ENCODE assay signal across 8 mouse cellular contexts in genomic region chr9:108492043-108492750, GRCm38 (mm10). TPM values are rescaled to one million over a fixed set of nuclear protein-coding genes. Genes with fewer than 3 reads are reported as not detected.
DNase-seq lines count a peak whose midpoint lies in the region; ATAC-seq and TF ChIP-seq lines count a peak whose summit lies in the region.

No protein-coding gene starts in this region.

- no peaks in the 10 kb centered on the region for H3K9me3 ChIP-seq in MEL (replicated peaks; ENCODE audit: insufficient read depth, low read length)
- no peaks in the 10 kb centered on the region for H3K9me3 ChIP-seq in erythroblast, embryonic 14.5 days (ENCODE audit: control insufficient read depth, low read length)
- H3K9me3 ChIP-seq in hindbrain, embryonic 13.5 days, result no peaks in the 10 kb centered on the region
- H3K9me3 ChIP-seq in liver, embryonic 15.5 days (replicated peaks), result no peaks in the 10 kb centered on the region
- no peaks in the 10 kb centered on the region for H3K9me3 ChIP-seq in stomach, embryonic 15.5 days

- peak overlapping the region; percentile 96 for H3K4me2 ChIP-seq in hindbrain, embryonic 13.5 days
- peak overlapping the region; percentile 87 for H3K4me2 ChIP-seq in liver, embryonic 15.5 days
- H3K4me2 ChIP-seq in stomach, embryonic 15.5 days, result peak overlapping the region; percentile 85

- H3K27me3 ChIP-seq in MEL (ENCODE audit: control insufficient read depth in 1 of 2, insufficient read depth in 2 of 2, low read length in 2 of 2), result no peaks in the 10 kb centered on the region
- no peaks in the 10 kb centered on the region for H3K27me3 ChIP-seq in erythroblast, embryonic 14.5 days (ENCODE audit: control insufficient read depth)
- no peaks in the 10 kb centered on the region for H3K27me3 ChIP-seq in hindbrain, embryonic 13.5 days
- no peaks in the 10 kb centered on the region for H3K27me3 ChIP-seq in liver, embryonic 15.5 days
- no peaks in the 10 kb centered on the region for H3K27me3 ChIP-seq in stomach, embryonic 15.5 days (replicated peaks)

- no peak for TF ChIP-seq POLR2A in MEL (IDR thresholded peaks at IDR 0.05; ENCODE audit: control insufficient read depth in 1 of 2, insufficient read depth in 1 of 2, low read depth in 1 of 2, low read length in 2 of 2, poor library complexity in 1 of 2)

- peak overlapping the region; percentile 92 to 93 for H3K4me3 ChIP-seq in MEL (ENCODE audit: control insufficient read depth in 1 of 2, insufficient read depth in 1 of 2, low read depth in 2 of 2, low read length in 2 of 2)
- H3K4me3 ChIP-seq in erythroblast, embryonic 14.5 days (replicated peaks), result peak overlapping the region; percentile 90
- peak overlapping the region; percentile 99 for H3K4me3 ChIP-seq in hindbrain, embryonic 13.5 days
- peak overlapping the region; percentile 96 for H3K4me3 ChIP-seq in liver, embryonic 15.5 days (replicated peaks)
- peak overlapping the region; percentile 70 for H3K4me3 ChIP-seq in stomach, embryonic 15.5 days (replicated peaks)

- TF ChIP-seq CTCF in MEL (IDR thresholded peaks at IDR 0.05 in 2 of 3, conservative IDR thresholded peaks at IDR 0.05 in 1 of 3; ENCODE audit: control insufficient read depth in 1 of 3, insufficient read depth in 1 of 3, low read depth in 2 of 3, low read length in 3 of 3, poor library complexity in 1 of 3, severe bottlenecking in 1 of 3), result no peak

- no peak overlapping the region for H3K27ac ChIP-seq in MEL (ENCODE audit: control insufficient read depth, low read depth, low read length)
- H3K27ac ChIP-seq in hindbrain, embryonic 13.5 days, result peak overlapping the region; percentile 30
- peak overlapping the region; percentile 97 for H3K27ac ChIP-seq in liver, embryonic 15.5 days (replicated peaks)
- H3K27ac ChIP-seq in stomach, embryonic 15.5 days, result peak overlapping the region; percentile 22; the same call in 1 of the 2 replicates

- H3K79me2 ChIP-seq in MEL (ENCODE audit: control insufficient read depth, insufficient read depth, low read length, poor library complexity), result peaks cover 23% of the 10 kb centered on the region

- no peak for ATAC-seq in hindbrain, embryonic 13.5 days (ENCODE audit: low FRiP score)
- ATAC-seq in liver, embryonic 15.5 days (ENCODE audit: insufficient read depth), result no peak
- ATAC-seq in stomach, embryonic 15.5 days (ENCODE audit: insufficient read depth, low FRiP score, low read depth), result no peak

- peaks cover 4 to 9% of the 10 kb centered on the region in 2 experiments for H3K4me1 ChIP-seq in MEL (ENCODE audit: control insufficient read depth in 1 of 2, insufficient read depth in 2 of 2, low read length in 2 of 2)
- H3K4me1 ChIP-seq in erythroblast, embryonic 14.5 days (ENCODE audit: control insufficient read depth), result peaks cover 27% of the 10 kb centered on the region
- H3K4me1 ChIP-seq in hindbrain, embryonic 13.5 days (replicated peaks), result peaks cover 26% of the 10 kb centered on the region
- H3K4me1 ChIP-seq in liver, embryonic 15.5 days (replicated peaks), result peaks cover 29% of the 10 kb centered on the region
- H3K4me1 ChIP-seq in stomach, embryonic 15.5 days, result peaks cover 19% of the 10 kb centered on the region

- peaks cover 5 to 21% of the 10 kb centered on the region in 2 experiments; a peak in 3 of 4 replicates for H3K36me3 ChIP-seq in MEL (ENCODE audit: control insufficient read depth in 1 of 2, insufficient read depth in 2 of 2, low read length in 2 of 2)
- H3K36me3 ChIP-seq in erythroblast, embryonic 14.5 days (ENCODE audit: control insufficient read depth), result peaks cover 63% of the 10 kb centered on the region
- H3K36me3 ChIP-seq in hindbrain, embryonic 13.5 days, result peaks cover 60% of the 10 kb centered on the region
- peaks cover 54% of the 10 kb centered on the region for H3K36me3 ChIP-seq in liver, embryonic 15.5 days (replicated peaks)
- peaks cover 71% of the 10 kb centered on the region for H3K36me3 ChIP-seq in stomach, embryonic 15.5 days

- peak; percentile 84 for DNase-seq in 416B (ENCODE audit: low read depth)
- peak; percentile 31 for DNase-seq in MEL (ENCODE audit: low read depth, low spot score)
- DNase-seq in natural killer cell, adult 2 months (ENCODE audit: low spot score in 2 of 2), result no peak
- no peak for DNase-seq in cerebellum, adult 18-20 months

- H3K9ac ChIP-seq in MEL (ENCODE audit: control insufficient read depth, low read depth, low read length, poor library complexity, severe bottlenecking), result peak overlapping the region; percentile 95
- H3K9ac ChIP-seq in hindbrain, embryonic 13.5 days, result peak overlapping the region; percentile 95
- peak overlapping the region; percentile 92 for H3K9ac ChIP-seq in liver, embryonic 15.5 days
- H3K9ac ChIP-seq in stomach, embryonic 15.5 days, result no peak overlapping the region

- no peak for TF ChIP-seq EP300 in MEL (IDR thresholded peaks at IDR 0.05; ENCODE audit: low read depth in 1 of 2, low read length in 2 of 2)

- TF ChIP-seq RAD21 in MEL (IDR thresholded peaks at IDR 0.05; ENCODE audit: low read depth, low read length), result no peak

- 89% methylated on average over 16 of the region's 16 CpGs for WGBS in hindbrain, embryonic 13.5 days
- 68% methylated on average over 16 of the region's 16 CpGs for WGBS in liver, embryonic 15.5 days (ENCODE audit: insufficient replicate concordance)
- WGBS in stomach, embryonic 15.5 days, result 78% methylated on average over 16 of the region's 16 CpGs

TF ChIP-seq in MEL, 35 proteins besides CTCF, POLR2A, EP300 and RAD21 (continues in another document):
- TF ChIP-seq UBTF (IDR thresholded peaks at IDR 0.05; ENCODE audit: borderline replicate concordance, insufficient read depth, low read depth, low read length) (no peak), USF2 (IDR thresholded peaks at IDR 0.05; ENCODE audit: borderline replicate concordance in 1 of 2, insufficient read depth in 1 of 2, low read depth in 1 of 2, low read length in 2 of 2) (no peak), MAZ (IDR thresholded peaks at IDR 0.05; ENCODE audit: low read depth, low read length) (no peak), CHD1 (IDR thresholded peaks at IDR 0.05; ENCODE audit: low read depth, low read length) (no peak), RCOR1 (IDR thresholded peaks at IDR 0.05; ENCODE audit: low read depth, low read length) (no peak), NRF1 (IDR thresholded peaks at IDR 0.05; ENCODE audit: insufficient read depth, low read depth, low read length, poor library complexity, severe bottlenecking) (no peak), MYC (IDR thresholded peaks at IDR 0.05; ENCODE audit: low read depth, low read length) (no peak), BHLHE40 (IDR thresholded peaks at IDR 0.05; ENCODE audit: borderline replicate concordance, low read depth, low read length) (no peak), TAL1 (IDR thresholded peaks at IDR 0.05; ENCODE audit: low read length) (no peak), NELFE (IDR thresholded peaks at IDR 0.05; ENCODE audit: low read depth, low read length) (no peak), GABPA (IDR thresholded peaks at IDR 0.05; ENCODE audit: low read depth, low read length) (no peak)

RNA-seq across cellular contexts. Expression of gene Usp19, which starts 1.8 kb away (rescaled TPM):
- total RNA-seq in MEL (2012; rRNA removed), result 69.0 and 76.1 TPM in 2 replicates
- 100 to 1,000 TPM in 1 of 2 experiments, not detected in 1; 162 TPM for polyA plus RNA-seq in MEL (2012; ENCODE audit: insufficient read depth in 1 of 2, insufficient read length in 2 of 2, low read depth in 1 of 2, low replicate concordance in 2 of 2, missing spikeins in 1 of 2)
- 10.7 and 11.0 TPM in 2 replicates for polyA plus RNA-seq in erythroblast, embryonic 14.5 days (2012)
- 71.9 and 74.1 TPM in 2 replicates for polyA plus RNA-seq in hindbrain, embryonic 13.5 days (2015; fragmentation: Nextera tagmentation; extraction: Ambion mirVana)
- polyA plus RNA-seq in liver, embryonic 15.5 days (2015; fragmentation: Nextera tagmentation; extraction: Ambion mirVana), result 26.1 and 31.1 TPM in 2 replicates
- polyA plus RNA-seq in stomach, embryonic 15.5 days (2015; fragmentation: Nextera tagmentation; extraction: Ambion mirVana), result 58.8 and 61.5 TPM in 2 replicates

RNA-seq across cellular contexts. Expression of gene Lamb2, which starts 12.7 kb away (rescaled TPM):
- total RNA-seq in MEL (2012; rRNA removed), result 0.56 and 0.58 TPM in 2 replicates
- under 1 TPM in 1 of 2 experiments, not detected in 1; 0.84 TPM for polyA plus RNA-seq in MEL (2012; ENCODE audit: insufficient read depth in 1 of 2, insufficient read length in 2 of 2, low read depth in 1 of 2, low replicate concordance in 2 of 2, missing spikeins in 1 of 2)
- 0.02 and 0.05 TPM in 2 replicates for polyA plus RNA-seq in erythroblast, embryonic 14.5 days (2012)
- polyA plus RNA-seq in hindbrain, embryonic 13.5 days (2015; fragmentation: Nextera tagmentation; extraction: Ambion mirVana), result 20.9 and 21.6 TPM in 2 replicates
- 8.5 and 9.0 TPM in 2 replicates for polyA plus RNA-seq in liver, embryonic 15.5 days (2015; fragmentation: Nextera tagmentation; extraction: Ambion mirVana)
- polyA plus RNA-seq in stomach, embryonic 15.5 days (2015; fragmentation: Nextera tagmentation; extraction: Ambion mirVana), result 40.5 and 46.6 TPM in 2 replicates

RNA-seq across cellular contexts. Expression of gene Qars, which starts 15.3 kb away (rescaled TPM):
- total RNA-seq in MEL (2012; rRNA removed), result 267 and 286 TPM in 2 replicates
- 100 to 1,000 TPM in 1 of 2 experiments, not detected in 1; 407 TPM for polyA plus RNA-seq in MEL (2012; ENCODE audit: insufficient read depth in 1 of 2, insufficient read length in 2 of 2, low read depth in 1 of 2, low replicate concordance in 2 of 2, missing spikeins in 1 of 2)
- 5.3 and 5.9 TPM in 2 replicates for polyA plus RNA-seq in erythroblast, embryonic 14.5 days (2012)
- polyA plus RNA-seq in hindbrain, embryonic 13.5 days (2015; fragmentation: Nextera tagmentation; extraction: Ambion mirVana), result 71.5 and 77.8 TPM in 2 replicates
- 52.6 and 61.9 TPM in 2 replicates for polyA plus RNA-seq in liver, embryonic 15.5 days (2015; fragmentation: Nextera tagmentation; extraction: Ambion mirVana)
- polyA plus RNA-seq in stomach, embryonic 15.5 days (2015; fragmentation: Nextera tagmentation; extraction: Ambion mirVana), result 99.0 and 102 TPM in 2 replicates

RNA-seq across cellular contexts. Expression of gene Qrich1, which starts 24.4 kb away (rescaled TPM):
- total RNA-seq in MEL (2012; rRNA removed), result 122 and 126 TPM in 2 replicates
- polyA plus RNA-seq in MEL (2012; ENCODE audit: insufficient read depth in 1 of 2, insufficient read length in 2 of 2, low read depth in 1 of 2, low replicate concordance in 2 of 2, missing spikeins in 1 of 2), result 100 to 1,000 TPM in 1 of 2 experiments, 10 to 100 TPM in 1; 84.5 to 161 TPM
- polyA plus RNA-seq in erythroblast, embryonic 14.5 days (2012), result 3.5 TPM in 2 replicates
- polyA plus RNA-seq in hindbrain, embryonic 13.5 days (2015; fragmentation: Nextera tagmentation; extraction: Ambion mirVana), result 131 and 140 TPM in 2 replicates
- polyA plus RNA-seq in liver, embryonic 15.5 days (2015; fragmentation: Nextera tagmentation; extraction: Ambion mirVana), result 43.0 and 43.5 TPM in 2 replicates
- polyA plus RNA-seq in stomach, embryonic 15.5 days (2015; fragmentation: Nextera tagmentation; extraction: Ambion mirVana), result 92.9 and 97.2 TPM in 2 replicates

RNA-seq across cellular contexts. Expression of gene Klhdc8b, which starts 30.8 kb away (rescaled TPM):
- total RNA-seq in MEL (2012; rRNA removed), result 48.0 and 71.9 TPM in 2 replicates
- 10 to 100 TPM; 57.3 to 77.2 TPM for polyA plus RNA-seq in MEL (2012; ENCODE audit: insufficient read depth in 1 of 2, insufficient read length in 2 of 2, low read depth in 1 of 2, low replicate concordance in 2 of 2, missing spikeins in 1 of 2)
- polyA plus RNA-seq in erythroblast, embryonic 14.5 days (2012), result 1.8 and 1.9 TPM in 2 replicates
- 66.4 and 69.1 TPM in 2 replicates for polyA plus RNA-seq in hindbrain, embryonic 13.5 days (2015; fragmentation: Nextera tagmentation; extraction: Ambion mirVana)
- polyA plus RNA-seq in liver, embryonic 15.5 days (2015; fragmentation: Nextera tagmentation; extraction: Ambion mirVana), result 12.5 and 15.9 TPM in 2 replicates
- 65.5 and 67.3 TPM in 2 replicates for polyA plus RNA-seq in stomach, embryonic 15.5 days (2015; fragmentation: Nextera tagmentation; extraction: Ambion mirVana)

Comparison
In these comparisons a context has a peak if more than half of its experiments do, and no peak if none do; other contexts are left out.
1. DNase-seq: peak in 416B (single experiment) and MEL (single experiment); none in natural killer cell, adult 2 months (0 of 2) and cerebellum, adult 18-20 months (0 of 2).
2. Peak in every context shown above with its lines, with median percentiles within 50 percentile points of each other: H3K4me3 ChIP-seq and H3K4me2 ChIP-seq.